Mouse (Mus musculus) ES-Bruce4 (cell line): Measurements from ENCODE around the gene Vmn1r6. TPM values are rescaled to one million over a fixed set of nuclear protein-coding genes. Genes with fewer than 3 reads are reported as not detected.
"Not testable (repeated sequence)": the region's sequence is repeated elsewhere in the genome, so short reads cannot be mapped to it uniquely, and the experiment has no call there.

Experiments used
- H3K27ac ChIP-seq: 2 replicates; pipeline ENCODE4 v1.5.1; 2012; ENCODE audit warnings: low read length, inconsistent platforms; ENCODE audit not compliant: insufficient read depth
- H3K27me3 ChIP-seq: 2 replicates; pipeline ENCODE4 v1.6.1; 2012; ENCODE audit warnings: mild to moderate bottlenecking, low read length, inconsistent platforms; ENCODE audit not compliant: control insufficient read depth, poor library complexity, insufficient read depth, severe bottlenecking
- H3K36me3 ChIP-seq: 2 replicates; pipeline ENCODE4 v1.6.1; 2012; ENCODE audit warnings: inconsistent platforms, mild to moderate bottlenecking, low read length, moderate library complexity; ENCODE audit not compliant: control insufficient read depth, poor library complexity, insufficient read depth, severe bottlenecking
- H3K4me1 ChIP-seq: one replicate; pipeline ENCODE4 v1.8.1; 2011; ENCODE audit warnings: low read length; ENCODE audit not compliant: control insufficient read depth, insufficient read depth
- H3K4me3 ChIP-seq: 2 replicates; pipeline ENCODE4 v1.5.1; 2011; ENCODE audit warnings: low read depth, mild to moderate bottlenecking, low read length
- H3K9ac ChIP-seq: 2 replicates; pipeline ENCODE4 v1.6.1; 2012; ENCODE audit warnings: low read depth, mild to moderate bottlenecking, inconsistent platforms; ENCODE audit not compliant: poor library complexity, severe bottlenecking
- H3K9me3 ChIP-seq: replicated peaks from 2 replicates; pipeline ENCODE4 v1.6.1; 2012; ENCODE audit warnings: mild to moderate bottlenecking, low read length, inconsistent platforms; ENCODE audit not compliant: control insufficient read depth, poor library complexity, insufficient read depth, severe bottlenecking
- CTCF ChIP-seq: IDR thresholded peaks from one replicate; pipeline ENCODE4 v1.8.1; 2011; ENCODE audit warnings: low read depth, low read length
- EP300 ChIP-seq: IDR thresholded peaks from 2 replicates; pipeline ENCODE4 v1.6.1; 2011; ENCODE audit warnings: low read depth, low read length; ENCODE audit not compliant: insufficient read depth
- POLR2A ChIP-seq: IDR thresholded peaks from one replicate; pipeline ENCODE4 v1.8.1; 2011; ENCODE audit warnings: low read length; ENCODE audit not compliant: insufficient read depth
- polyA plus RNA-seq: library from polyadenylated mRNA; stranded (reverse); fragments of >200 nt; gene quantifications from 2 replicates; pipeline ENCODE4 v1.2.4, GENCODE M21; 2011; ENCODE audit warnings: low read depth; ENCODE audit not compliant: missing spikeins, insufficient read depth, insufficient read length

Gene Vmn1r6
- 0.14 TPM in 1 of 2 replicates, not detected in the other for polyA plus RNA-seq

GRCm38 (mm10) chr6:56996943-56997342 lies at the start of gene Vmn1r6:
TSS of gene Vmn1r6 (plus strand) at chr6:56997243.
- TF ChIP-seq CTCF (no peak), EP300 (no peak), POLR2A (no peak)
- H3K27ac ChIP-seq = no peak within 1 kb of the TSS

GRCm38 (mm10) chr6:56956436-56956835 lies 40.6 kb upstream of the Vmn1r6 start:
- no peak overlapping the region for H3K9ac ChIP-seq
- H3K4me3 ChIP-seq = no peak overlapping the region
- H3K36me3 ChIP-seq = no peaks in the 10 kb centered on the region
- no peak overlapping the region for H3K27ac ChIP-seq
- H3K27me3 ChIP-seq = no peaks in the 10 kb centered on the region
- no peaks in the 10 kb centered on the region for H3K4me1 ChIP-seq
- no peaks in the 10 kb centered on the region for H3K9me3 ChIP-seq
- TF ChIP-seq CTCF (no peak), POLR2A (no peak), EP300 (no peak)

More at GRCm38 (mm10) chr6:56996943-56997342, at the start of gene Vmn1r6:
- Histone ChIP-seq H3K9ac (no peak within 1 kb of the TSS), H3K4me1 (no peaks in the 10 kb centered on the region), H3K4me3 (no peak within 1 kb of the TSS), H3K36me3 (no peaks in the 10 kb centered on the region), H3K9me3 (no peaks in the 10 kb centered on the region), H3K27me3 (no peaks in the 10 kb centered on the region)

- TF ChIP-seq EP300 (no peak), CTCF (no peak), POLR2A (no peak)
- H3K9ac ChIP-seq = no peak within 1 kb of the TSS
- H3K27ac ChIP-seq = no peak within 1 kb of the TSS
- no peaks in the 10 kb centered on the region for H3K4me1 ChIP-seq
- H3K4me3 ChIP-seq = no peak within 1 kb of the TSS
- no peaks in the 10 kb centered on the region for H3K9me3 ChIP-seq
- H3K27me3 ChIP-seq = no peaks in the 10 kb centered on the region
- no peaks in the 10 kb centered on the region for H3K36me3 ChIP-seq
Observed at GRCm38 (mm10) chr6:56969973-56970372, 27.1 kb upstream of the Vmn1r6 start, which contains the start of gene Vmn1r5. TSS of gene Vmn1r5 (plus strand) at chr6:56970273.

- H3K4me3 ChIP-seq = not testable (repeated sequence)
Observed at GRCm38 (mm10) chr6:57025224-57025623, 28.2 kb downstream of the Vmn1r6 start, which contains the start of gene Vmn1r7. TSS of gene Vmn1r7 (minus strand) at chr6:57025324.

GRCm38 (mm10) chr6:57031984-57032383 lies 34.9 kb downstream of the Vmn1r6 start, which contains the start of gene Vmn1r8:
TSS of gene Vmn1r8 (plus strand) at chr6:57032284.
- H3K9me3 ChIP-seq = no peaks in the 10 kb centered on the region
- H3K4me3 ChIP-seq = no peak within 1 kb of the TSS
- no peak within 1 kb of the TSS for H3K27ac ChIP-seq
- no peaks in the 10 kb centered on the region for H3K27me3 ChIP-seq
- no peak within 1 kb of the TSS for H3K9ac ChIP-seq
- H3K36me3 ChIP-seq = no peaks in the 10 kb centered on the region
- H3K4me1 ChIP-seq = no peaks in the 10 kb centered on the region
- TF ChIP-seq POLR2A (no peak), EP300 (no peak), CTCF (no peak)

More at GRCm38 (mm10) chr6:57025224-57025623, 28.2 kb downstream of the Vmn1r6 start, which contains the start of gene Vmn1r7:
- not testable (repeated sequence) for H3K9ac ChIP-seq, H3K9me3 ChIP-seq, H3K27me3 ChIP-seq, H3K4me1 ChIP-seq, H3K27ac ChIP-seq, H3K36me3 ChIP-seq

- H3K36me3 ChIP-seq = no peaks in the 10 kb centered on the region
- H3K4me1 ChIP-seq = no peaks in the 10 kb centered on the region
- H3K27ac ChIP-seq = no peak overlapping the region
- TF ChIP-seq POLR2A (no peak), EP300 (no peak), CTCF (no peak)
- no peak overlapping the region for H3K9ac ChIP-seq
- H3K9me3 ChIP-seq = no peaks in the 10 kb centered on the region
- H3K27me3 ChIP-seq = no peaks in the 10 kb centered on the region
- H3K4me3 ChIP-seq = no peak overlapping the region
Observed at GRCm38 (mm10) chr6:57034674-57035073, 37.6 kb downstream of the Vmn1r6 start.

Other genes starting within 250 kb of the Vmn1r6 start
- gene Kbtbd2, start 199.4 kb upstream of the Vmn1r6 start, polyA plus RNA-seq = 92.8 and 99.1 TPM in 2 replicates
- gene Fkbp9, start 165.2 kb upstream of the Vmn1r6 start, polyA plus RNA-seq = 211 and 215 TPM in 2 replicates
- gene Nt5c3, start 73.3 kb upstream of the Vmn1r6 start, polyA plus RNA-seq = 19.6 and 21.4 TPM in 2 replicates
- 0.78 and 0.97 TPM in 2 replicates for gene Vmn1r4, start 73.2 kb upstream of the Vmn1r6 start, polyA plus RNA-seq
- not detected in 2 replicates for gene Vmn1r5, start 27.0 kb upstream of the Vmn1r6 start, polyA plus RNA-seq
- not detected in 2 replicates for gene Vmn1r7, start 28.1 kb downstream of the Vmn1r6 start, polyA plus RNA-seq
- not detected in 2 replicates for gene Vmn1r8, start 35.0 kb downstream of the Vmn1r6 start, polyA plus RNA-seq
- gene Vmn1r9, start 69.5 kb downstream of the Vmn1r6 start, polyA plus RNA-seq = not detected in 2 replicates
- not detected in 2 replicates for gene Vmn1r10, start 112.2 kb downstream of the Vmn1r6 start, polyA plus RNA-seq
- not detected in 2 replicates for gene Vmn1r11, start 136.2 kb downstream of the Vmn1r6 start, polyA plus RNA-seq
- not detected in 2 replicates for gene Vmn1r12, start 159.7 kb downstream of the Vmn1r6 start, polyA plus RNA-seq
- gene Vmn1r13, start 206.0 kb downstream of the Vmn1r6 start, polyA plus RNA-seq = 1.7 and 1.8 TPM in 2 replicates
- not detected in 2 replicates for gene Vmn1r14, start 234.4 kb downstream of the Vmn1r6 start, polyA plus RNA-seq